Mouse (Mus musculus): ENCODE measurements around the gene Usp49. TPM values are rescaled to one million over a fixed set of nuclear protein-coding genes. Genes with fewer than 3 reads are reported as not detected.
A peak's percentile ranks its signal among the peaks of the same experiment; 100 is the strongest.

Gene Usp49
- polyA plus RNA-seq, 1 experiment from 2014 or later: 3.3 TPM

- ATAC-seq (ENCODE audit: extremely low read depth, insufficient number of reproducible peaks, low FRiP score, low TSS enrichment): peak; percentile 78
- peak overlapping the region; percentile 85 for H3K9ac ChIP-seq
- H3K36me3 ChIP-seq: peaks cover 38% of the 10 kb centered on the region
- peak overlapping the region; percentile 76 for H3K27ac ChIP-seq (replicated peaks)
- no peaks in the 10 kb centered on the region for H3K9me3 ChIP-seq
- under 1% methylated on average over 70 of the region's 70 CpGs for WGBS
- H3K27me3 ChIP-seq (replicated peaks): peaks cover 21% of the 10 kb centered on the region
- H3K4me1 ChIP-seq: peaks cover 16% of the 10 kb centered on the region
- peak overlapping the region; percentile 72 for H3K4me3 ChIP-seq
- peak overlapping the region; percentile 99 for H3K4me2 ChIP-seq
Observed at GRCm38 (mm10) chr17:47687409-47688343, 57.2 kb downstream of the Usp49 start.

DNA sequence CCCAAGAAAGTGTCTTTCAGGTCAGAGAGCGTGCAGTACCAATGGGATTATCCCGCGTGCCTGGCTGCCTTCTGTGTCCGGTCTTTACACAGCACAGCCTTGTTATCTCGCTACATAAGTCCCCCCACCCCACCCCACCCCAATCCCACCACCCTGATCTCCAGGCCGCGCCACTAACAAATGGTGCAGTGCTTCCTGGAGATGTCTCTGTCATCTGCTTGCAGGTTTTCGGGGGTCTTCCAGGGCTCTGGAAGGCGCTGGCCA is 57.8 kb downstream of the Usp49 start, which contains the start of gene Tomm6:
Tomm6 (minus strand) TSS at position 43 of the 264 bp plus-strand sequence.
- peak within 1 kb of the TSS; percentile 85 for H3K9ac ChIP-seq
- H3K27me3 ChIP-seq (replicated peaks): peaks cover 27% of the 10 kb centered on the region
- H3K27ac ChIP-seq (replicated peaks): peak within 1 kb of the TSS; percentile 76
- H3K4me2 ChIP-seq: peak within 1 kb of the TSS; percentile 99
- WGBS: 0% methylated on average over 9 of the region's 9 CpGs
- H3K36me3 ChIP-seq: peaks cover 33% of the 10 kb centered on the region
- no peak for ATAC-seq (ENCODE audit: extremely low read depth, insufficient number of reproducible peaks, low FRiP score, low TSS enrichment)
- peaks cover 16% of the 10 kb centered on the region for H3K4me1 ChIP-seq
- peak within 1 kb of the TSS; percentile 72 for H3K4me3 ChIP-seq
- H3K9me3 ChIP-seq: no peaks in the 10 kb centered on the region

- peak within 1 kb of the TSS; percentile 76 for H3K27ac ChIP-seq (replicated peaks)
- H3K4me3 ChIP-seq: peak within 1 kb of the TSS; percentile 72
- 2% methylated on average over 58 of the region's 58 CpGs for WGBS
- peak within 1 kb of the TSS; percentile 85 for H3K9ac ChIP-seq
- peak; percentile 66 for ATAC-seq (ENCODE audit: extremely low read depth, insufficient number of reproducible peaks, low FRiP score, low TSS enrichment)
- peak within 1 kb of the TSS; percentile 99 for H3K4me2 ChIP-seq
- no peaks in the 10 kb centered on the region for H3K9me3 ChIP-seq
- H3K27me3 ChIP-seq (replicated peaks): peaks cover 33% of the 10 kb centered on the region
- peaks cover 20% of the 10 kb centered on the region for H3K4me1 ChIP-seq
- H3K36me3 ChIP-seq: peaks cover 26% of the 10 kb centered on the region
Observed at GRCm38 (mm10) chr17:47688608-47689575, 58.4 kb downstream of the Usp49 start, which contains the start of gene Frs3. Gene Frs3, plus strand, starts transcription at chr17:47689030.

GRCm38 (mm10) chr17:47689894-47690293 is 59.4 kb downstream of the Usp49 start:
- no peak for ATAC-seq (ENCODE audit: extremely low read depth, insufficient number of reproducible peaks, low FRiP score, low TSS enrichment)
- Histone ChIP-seq H3K27me3 (replicated peaks) (peaks cover 34% of the 10 kb centered on the region), H3K4me2 (peak overlapping the region; percentile 99), H3K4me1 (peaks cover 25% of the 10 kb centered on the region), H3K36me3 (peaks cover 16% of the 10 kb centered on the region), H3K4me3 (peak overlapping the region; percentile 72; the same call in 1 of the 2 replicates), H3K27ac (replicated peaks) (no peak overlapping the region), H3K9me3 (no peaks in the 10 kb centered on the region), H3K9ac (peak overlapping the region; percentile 85; the same call in 1 of the 2 replicates)
- WGBS: 76% methylated on average over 8 of the region's 8 CpGs

GRCm38 (mm10) chr17:47691650-47692049 is 61.2 kb downstream of the Usp49 start:
- no peak for ATAC-seq (ENCODE audit: extremely low read depth, insufficient number of reproducible peaks, low FRiP score, low TSS enrichment)
- no peaks in the 10 kb centered on the region for H3K9me3 ChIP-seq
- no peak overlapping the region for H3K27ac ChIP-seq (replicated peaks)
- no peak overlapping the region for H3K4me3 ChIP-seq
- peaks cover 39% of the 10 kb centered on the region for H3K27me3 ChIP-seq (replicated peaks)
- H3K36me3 ChIP-seq: 0 out of 2 replicates have a peak, but pooled peaks cover under 1% of the 10 kb centered on the region
- WGBS: 95% methylated on average over 3 of the region's 3 CpGs
- peaks cover 31% of the 10 kb centered on the region for H3K4me1 ChIP-seq
- no peak overlapping the region for H3K9ac ChIP-seq
- H3K4me2 ChIP-seq: no peak overlapping the region

DNA sequence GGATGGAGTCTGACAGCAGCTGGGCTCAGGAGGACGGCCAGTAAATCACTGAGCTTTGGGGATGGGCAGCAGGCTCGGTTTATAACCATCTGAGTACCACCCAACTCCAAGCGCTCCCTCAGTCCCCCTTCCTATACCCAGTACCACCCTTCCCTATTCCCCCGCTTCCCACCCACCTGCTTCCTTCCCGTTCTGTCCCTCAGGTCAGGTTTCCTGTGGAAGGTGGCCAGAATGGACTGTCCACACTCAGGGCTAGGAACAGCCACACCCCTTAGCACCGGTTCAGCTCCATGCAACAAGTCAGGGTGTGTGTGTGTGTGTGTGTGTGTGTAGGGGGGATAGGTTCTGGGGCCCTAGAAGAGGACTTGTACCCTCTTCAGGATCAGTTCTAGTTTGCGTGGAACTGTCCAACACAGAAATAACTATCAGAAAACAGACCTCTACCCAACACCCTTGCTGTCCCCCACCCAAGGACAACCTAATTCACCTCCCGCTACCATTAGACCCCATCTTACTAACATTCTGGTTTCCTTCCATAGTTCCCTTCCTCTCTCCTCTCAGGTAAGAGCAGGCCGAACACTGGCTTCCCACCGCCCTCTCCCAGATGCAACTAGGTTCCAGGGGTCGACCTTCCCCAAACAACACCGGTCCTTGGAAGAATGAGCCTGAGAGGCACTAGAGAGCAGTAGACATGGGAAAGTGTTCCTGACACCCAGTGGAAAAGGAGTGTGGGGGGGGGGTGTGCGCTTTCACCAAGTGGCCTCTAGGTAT is 63.4 kb downstream of the Usp49 start:
- Histone ChIP-seq H3K4me1 (peaks cover 24% of the 10 kb centered on the region), H3K9me3 (no peaks in the 10 kb centered on the region), H3K36me3 (no peaks in the 10 kb centered on the region), H3K27ac (replicated peaks) (peak overlapping the region; percentile 69; the same call in 1 of the 2 replicates), H3K27me3 (replicated peaks) (peaks cover 44% of the 10 kb centered on the region), H3K4me2 (peak overlapping the region; percentile 95), H3K9ac (peak overlapping the region; percentile 94), H3K4me3 (peak overlapping the region; percentile 81)
- ATAC-seq (ENCODE audit: extremely low read depth, insufficient number of reproducible peaks, low FRiP score, low TSS enrichment): no peak
- 31% methylated on average over 13 of the region's 13 CpGs for WGBS

GRCm38 (mm10) chr17:47694442-47694502 is 63.8 kb downstream of the Usp49 start, which contains the start of gene Gm21981:
Gene Gm21981, minus strand, starts transcription at chr17:47694455.
- 0% methylated on average over 3 of the region's 3 CpGs for WGBS
- H3K9ac ChIP-seq: peak within 1 kb of the TSS; percentile 94
- ATAC-seq (ENCODE audit: extremely low read depth, insufficient number of reproducible peaks, low FRiP score, low TSS enrichment): no peak
- H3K36me3 ChIP-seq: peaks cover 4% of the 10 kb centered on the region
- peak within 1 kb of the TSS; percentile 69 for H3K27ac ChIP-seq (replicated peaks)
- H3K4me2 ChIP-seq: peak within 1 kb of the TSS; percentile 95
- peak within 1 kb of the TSS; percentile 81 for H3K4me3 ChIP-seq
- H3K9me3 ChIP-seq: no peaks in the 10 kb centered on the region
- H3K27me3 ChIP-seq (replicated peaks): peaks cover 44% of the 10 kb centered on the region
- peaks cover 22% of the 10 kb centered on the region for H3K4me1 ChIP-seq

GRCm38 (mm10) chr17:47694503-47695336 is 64.2 kb downstream of the Usp49 start, which contains the start of gene Prickle4:
Gene Prickle4, minus strand, starts transcription at chr17:47694736.
- peak within 1 kb of the TSS; percentile 81 for H3K4me3 ChIP-seq
- ATAC-seq (ENCODE audit: extremely low read depth, insufficient number of reproducible peaks, low FRiP score, low TSS enrichment): peak; percentile 93
- peak within 1 kb of the TSS; percentile 69 for H3K27ac ChIP-seq (replicated peaks)
- peaks cover 8% of the 10 kb centered on the region for H3K36me3 ChIP-seq
- H3K27me3 ChIP-seq (replicated peaks): peaks cover 44% of the 10 kb centered on the region
- peak within 1 kb of the TSS; percentile 95 for H3K4me2 ChIP-seq
- peaks cover 17% of the 10 kb centered on the region for H3K4me1 ChIP-seq
- H3K9ac ChIP-seq: peak within 1 kb of the TSS; percentile 94
- no peaks in the 10 kb centered on the region for H3K9me3 ChIP-seq
- under 1% methylated on average over 81 of the region's 82 CpGs for WGBS

DNA sequence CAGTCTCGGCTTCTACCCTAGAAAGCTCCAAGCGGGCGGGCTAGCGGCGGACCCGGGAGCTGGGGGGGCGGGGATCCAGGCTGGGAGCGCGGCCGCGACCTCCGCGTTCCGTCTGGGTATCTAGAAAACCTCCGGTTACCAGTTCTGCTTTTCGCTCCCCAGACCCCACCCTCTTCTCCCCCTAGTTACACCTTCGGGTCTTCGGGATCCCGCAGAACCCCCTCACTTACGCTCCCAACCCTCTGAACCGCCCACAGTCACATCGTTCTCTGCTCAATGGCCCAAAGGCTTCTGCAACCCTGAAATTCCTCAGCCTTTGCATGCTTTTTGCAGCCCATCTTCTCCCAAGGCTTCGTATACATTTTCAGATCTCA is 64.8 kb downstream of the Usp49 start:
- Histone ChIP-seq H3K9ac (peak overlapping the region; percentile 94), H3K4me3 (peak overlapping the region; percentile 81), H3K27ac (replicated peaks) (peak overlapping the region; percentile 69; the same call in 1 of the 2 replicates), H3K27me3 (replicated peaks) (peaks cover 42% of the 10 kb centered on the region), H3K4me2 (peak overlapping the region; percentile 95), H3K9me3 (no peaks in the 10 kb centered on the region), H3K4me1 (peaks cover 17% of the 10 kb centered on the region), H3K36me3 (peaks cover 10% of the 10 kb centered on the region)
- 1% methylated on average over 23 of the region's 23 CpGs for WGBS
- no peak for ATAC-seq (ENCODE audit: extremely low read depth, insufficient number of reproducible peaks, low FRiP score, low TSS enrichment)

GRCm38 (mm10) chr17:47698156-47698555 is 67.7 kb downstream of the Usp49 start:
- ATAC-seq (ENCODE audit: extremely low read depth, insufficient number of reproducible peaks, low FRiP score, low TSS enrichment): no peak
- Histone ChIP-seq H3K9me3 (no peaks in the 10 kb centered on the region), H3K4me3 (no peak overlapping the region), H3K4me2 (no peak overlapping the region), H3K27ac (replicated peaks) (no peak overlapping the region), H3K36me3 (peaks cover 36% of the 10 kb centered on the region), H3K27me3 (replicated peaks) (peaks cover 36% of the 10 kb centered on the region), H3K9ac (no peak overlapping the region), H3K4me1 (peaks cover 29% of the 10 kb centered on the region)
- WGBS: 85% methylated on average over 10 of the region's 10 CpGs
